Mouse (Mus musculus) brown adipose tissue, adult 24 weeks (tissue): ENCODE measurements around the gene Cox6b2. TPM values are rescaled to one million over a fixed set of nuclear protein-coding genes. Genes with fewer than 3 reads are reported as not detected.
A peak's percentile ranks its signal among the peaks of the same experiment; 100 is the strongest.

Source experiments
- H3K27ac ChIP-seq: fragments of 200-500 bp; replicated peaks from 2 replicates; pipeline ENCODE4 v1.5.1; 2012; ENCODE audit warnings: low read depth, mild to moderate bottlenecking, low read length
- H3K4me1 ChIP-seq: fragments of 200-500 bp; 2 replicates; pipeline ENCODE4 v1.6.1; 2012; ENCODE audit warnings: low read length, mixed read lengths; ENCODE audit not compliant: control insufficient read depth, insufficient read depth, insufficient read length
- H3K4me3 ChIP-seq: fragments of 200-500 bp; 2 replicates; pipeline ENCODE4 v1.5.1; 2012; ENCODE audit warnings: low read depth, mild to moderate bottlenecking, low read length, moderate library complexity; ENCODE audit not compliant: insufficient read depth
- polyA plus RNA-seq: library from polyadenylated mRNA; stranded (reverse); fragments of >200 nt; gene quantifications from 2 replicates; pipeline ENCODE4 v1.2.4, GENCODE M21; 2012; ENCODE audit not compliant: missing spikeins, insufficient read depth, insufficient read length

The Cox6b2 gene
- polyA plus RNA-seq, 1 experiment, result 7.9 TPM

GRCm38 (mm10) chr7:4742482-4742819, 10.4 kb downstream of the Cox6b2 start:
- peaks cover 2% of the 10 kb centered on the region; the same call in 1 of the 2 replicates for H3K4me1 ChIP-seq
- H3K27ac ChIP-seq, result no peak overlapping the region

DNA sequence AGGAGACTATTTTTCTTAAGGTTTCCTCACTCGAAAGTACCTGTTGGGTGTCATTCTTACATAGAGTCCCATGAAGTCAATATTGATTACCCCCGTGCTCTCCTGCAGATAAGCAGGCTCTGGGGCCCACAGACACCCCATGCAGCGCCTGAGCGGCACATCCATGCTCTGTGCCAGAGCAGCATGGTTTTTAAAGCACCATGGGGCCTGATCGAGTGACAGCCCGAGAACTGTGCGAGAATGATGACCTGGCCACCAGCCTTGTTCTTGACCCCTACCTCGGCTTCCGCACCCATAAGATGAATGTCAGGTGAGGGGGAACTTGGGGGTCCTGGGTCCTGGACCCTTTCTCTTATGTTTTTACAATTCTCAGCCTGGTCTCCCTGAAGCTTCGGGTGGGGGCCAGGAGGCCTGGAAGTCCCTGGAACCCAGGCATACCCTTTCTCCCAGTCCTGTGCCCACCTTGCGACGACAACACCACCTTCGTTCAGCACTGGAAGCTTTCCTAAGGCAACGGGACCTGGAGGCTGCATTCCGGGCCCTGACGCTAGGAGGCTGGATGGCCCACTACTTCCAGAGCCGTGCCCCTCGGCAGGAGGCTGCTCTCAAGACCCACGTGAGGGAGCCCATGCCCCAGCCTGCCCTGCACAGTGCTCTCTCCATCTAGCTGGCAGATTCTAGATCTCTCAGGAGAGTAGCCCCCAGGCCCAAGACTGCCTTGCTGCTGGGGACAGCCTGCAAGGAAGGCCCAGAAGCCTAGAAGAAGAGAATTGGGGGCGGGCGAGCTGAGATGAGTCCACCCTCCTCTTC, 11.0 kb downstream of the Cox6b2 start:
- Histone ChIP-seq H3K4me3 (peak overlapping the region; percentile 79), H3K27ac (peak overlapping the region; percentile 82)

More at GRCm38 (mm10) chr7:4742482-4742819, 10.4 kb downstream of the Cox6b2 start:
- H3K4me3 ChIP-seq, result no peak overlapping the region

GRCm38 (mm10) chr7:4741151-4741550, 11.7 kb downstream of the Cox6b2 start:
- Histone ChIP-seq H3K27ac (peak overlapping the region; percentile 82), H3K4me1 (peaks cover 2% of the 10 kb centered on the region; the same call in 1 of the 2 replicates), H3K4me3 (peak overlapping the region; percentile 79)

More for the DNA sequence above, 11.0 kb downstream of the Cox6b2 start:
- peaks cover 2% of the 10 kb centered on the region; the same call in 1 of the 2 replicates for H3K4me1 ChIP-seq

DNA sequence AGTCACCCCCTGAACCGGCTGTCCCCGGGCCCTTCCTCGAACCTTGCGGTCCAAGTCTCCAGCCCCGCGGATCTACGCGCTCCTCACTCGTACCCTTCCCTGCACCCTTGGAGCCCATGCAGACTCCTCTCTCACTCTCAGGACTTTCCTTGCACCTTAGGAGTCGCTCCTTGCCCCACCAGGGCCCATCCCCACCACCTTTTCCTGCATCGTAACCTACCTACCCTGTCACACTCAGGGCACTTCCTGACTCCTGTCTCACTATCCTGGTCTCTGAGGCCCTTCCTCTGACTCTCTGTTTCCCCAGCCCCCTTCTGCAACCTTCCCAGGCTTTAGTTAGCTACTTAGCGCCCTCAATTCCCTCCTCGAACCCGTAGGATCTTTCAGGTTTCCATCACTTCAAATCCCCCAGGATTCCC, 12.6 kb downstream of the Cox6b2 start:
- peak overlapping the region; percentile 79 for H3K4me3 ChIP-seq
- H3K4me1 ChIP-seq, result peaks cover 2% of the 10 kb centered on the region
- H3K27ac ChIP-seq, result peak overlapping the region; percentile 82

- H3K27ac ChIP-seq, result peak within 1 kb of the TSS; percentile 82
- H3K4me3 ChIP-seq, result peak within 1 kb of the TSS; percentile 79
- H3K4me1 ChIP-seq, result peaks cover 2% of the 10 kb centered on the region
Measured at GRCm38 (mm10) chr7:4739544-4740275, 13.2 kb downstream of the Cox6b2 start, which contains the start of gene Kmt5c. Kmt5c (plus strand) TSS chr7:4740115.

DNA sequence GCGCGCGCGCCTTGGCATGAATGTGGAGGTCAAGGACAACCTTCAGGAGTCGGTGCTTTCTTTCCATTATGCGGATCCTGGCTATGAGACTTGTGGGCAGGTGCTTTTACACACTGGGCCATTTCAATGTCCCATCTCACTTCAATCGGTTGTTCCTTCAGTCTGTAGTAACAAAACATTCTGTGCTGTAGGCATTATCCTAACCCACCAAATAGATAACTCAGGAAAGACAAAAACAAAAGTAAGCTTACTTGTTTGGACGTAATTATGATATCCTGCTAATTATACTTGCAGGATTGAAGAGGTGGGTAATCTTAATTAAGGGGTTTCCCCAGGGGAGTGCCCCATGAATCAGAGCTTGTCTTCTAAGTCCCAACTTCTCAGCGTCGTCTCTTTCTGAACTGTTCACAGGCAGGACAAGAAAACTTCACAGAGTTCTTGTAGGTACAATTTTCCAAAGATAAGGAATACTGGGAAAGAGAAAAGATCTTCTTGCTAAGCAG, 13.8 kb downstream of the Cox6b2 start:
- peaks cover 2% of the 10 kb centered on the region for H3K4me1 ChIP-seq
- H3K27ac ChIP-seq, result peak overlapping the region; percentile 41
- H3K4me3 ChIP-seq, result peak overlapping the region; percentile 45

- Histone ChIP-seq H3K4me3 (no peak overlapping the region), H3K27ac (peak overlapping the region; percentile 35), H3K4me1 (peaks cover 7% of the 10 kb centered on the region)
Measured at GRCm38 (mm10) chr7:4732968-4733392, 19.9 kb downstream of the Cox6b2 start.

DNA sequence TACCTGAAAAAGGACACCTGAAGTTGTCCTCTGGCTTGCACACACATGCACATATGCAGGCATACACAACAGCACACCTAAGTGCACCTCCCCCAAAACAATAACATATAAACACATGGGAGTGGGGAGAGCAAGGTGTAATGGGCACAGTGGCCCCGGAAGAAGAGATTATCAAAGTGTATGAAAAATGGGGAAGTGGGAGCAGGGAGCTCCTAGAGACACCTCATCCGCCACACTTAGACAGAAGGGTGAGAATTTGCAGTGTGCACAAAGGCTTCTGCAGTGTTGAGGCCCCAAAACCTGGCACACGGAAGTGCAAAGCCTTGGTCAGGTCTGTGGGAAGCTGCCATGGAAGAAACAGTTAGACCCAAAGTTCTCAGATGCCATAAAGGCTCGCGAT, 21.8 kb downstream of the Cox6b2 start:
- Histone ChIP-seq H3K27ac (no peak overlapping the region), H3K4me1 (peaks cover 7% of the 10 kb centered on the region), H3K4me3 (no peak overlapping the region)

GRCm38 (mm10) chr7:4725169-4725568, 27.7 kb downstream of the Cox6b2 start, which contains the start of gene Tmem150b:
Tmem150b (minus strand) TSS chr7:4725249.
- peak within 1 kb of the TSS; percentile 12; the same call in 1 of the 2 replicates for H3K4me3 ChIP-seq
- peak within 1 kb of the TSS; percentile 55 for H3K27ac ChIP-seq
- no peaks in the 10 kb centered on the region for H3K4me1 ChIP-seq

- Histone ChIP-seq H3K27ac (peak overlapping the region; percentile 55; the same call in 1 of the 2 replicates), H3K4me1 (no peaks in the 10 kb centered on the region), H3K4me3 (peak overlapping the region; percentile 12; the same call in 1 of the 2 replicates)
Measured at GRCm38 (mm10) chr7:4724359-4724758, 28.5 kb downstream of the Cox6b2 start.

DNA sequence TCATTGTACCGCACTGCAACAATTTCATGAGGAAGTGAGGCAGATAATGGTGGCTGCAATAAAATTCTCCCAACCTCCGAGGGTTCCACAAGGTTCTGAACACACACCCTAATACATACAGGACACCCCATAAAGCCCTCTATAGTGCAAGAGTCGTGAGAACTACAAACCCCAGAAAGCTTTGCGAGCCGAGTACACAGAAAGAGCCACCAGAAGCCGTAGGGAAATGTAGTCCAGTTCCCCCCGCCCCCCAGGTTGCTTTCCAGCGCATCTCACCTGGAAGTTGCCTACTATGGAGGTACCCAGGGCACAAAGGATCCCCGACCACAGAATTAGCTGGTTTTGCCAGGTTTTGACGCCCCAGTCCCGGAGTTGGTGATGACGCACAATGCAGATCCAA, 29.4 kb downstream of the Cox6b2 start:
- Histone ChIP-seq H3K4me1 (no peaks in the 10 kb centered on the region), H3K4me3 (peak overlapping the region; percentile 45), H3K27ac (0 out of 2 replicates have a peak overlapping the region, but pooled peaks have one; percentile 31)

- no peaks in the 10 kb centered on the region for H3K4me1 ChIP-seq
- H3K27ac ChIP-seq, result no peak overlapping the region
- no peak overlapping the region for H3K4me3 ChIP-seq
Measured at GRCm38 (mm10) chr7:4719276-4719675, 33.6 kb downstream of the Cox6b2 start.

GRCm38 (mm10) chr7:4716955-4717354, 35.9 kb downstream of the Cox6b2 start:
- no peak overlapping the region for H3K4me3 ChIP-seq
- no peak overlapping the region for H3K27ac ChIP-seq
- H3K4me1 ChIP-seq, result no peaks in the 10 kb centered on the region

GRCm38 (mm10) chr7:4712594-4712993, 40.3 kb downstream of the Cox6b2 start:
- H3K4me3 ChIP-seq, result no peak overlapping the region
- no peak overlapping the region for H3K27ac ChIP-seq
- no peaks in the 10 kb centered on the region for H3K4me1 ChIP-seq

GRCm38 (mm10) chr7:4705098-4705497, 47.8 kb downstream of the Cox6b2 start:
- Histone ChIP-seq H3K27ac (no peak overlapping the region), H3K4me3 (no peak overlapping the region), H3K4me1 (no peaks in the 10 kb centered on the region)
